Mouse (Mus musculus) T-cell, adult 2 months (primary cell): Measurements from ENCODE around the gene Slc6a16.

ENCODE experiments used
- DNase-seq: peaks from one replicate; pipeline ENCODE4 v3.0.0; 2022; ENCODE audit warnings: low spot score

Slc6a16 gene

GRCm38 (mm10) chr7:45312686-45313453, 72.0 kb downstream of the Slc6a16 start:
- no peak for DNase-seq

DNA sequence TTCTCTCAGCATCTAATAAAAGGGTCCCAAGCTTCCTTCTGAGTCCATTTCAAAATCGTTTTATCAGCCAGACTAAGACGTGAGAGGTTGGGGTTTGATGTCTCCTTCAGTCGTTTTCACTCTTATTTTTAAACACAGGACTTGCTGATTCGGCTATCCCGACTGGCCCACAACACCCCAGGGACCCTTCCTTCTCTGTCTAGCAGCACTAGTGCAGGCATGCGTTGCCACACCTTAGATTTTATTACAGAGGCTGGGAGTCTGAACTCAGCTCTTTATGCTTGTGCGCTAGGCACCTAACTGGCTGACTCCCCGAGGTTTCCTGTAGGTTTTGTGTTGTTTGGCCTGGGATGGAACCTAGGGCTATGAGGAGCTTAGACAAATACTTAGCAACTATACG, 72.6 kb downstream of the Slc6a16 start:
- DNase-seq, result no peak

- no peak for DNase-seq
Measured at GRCm38 (mm10) chr7:45315182-45315701, 74.4 kb downstream of the Slc6a16 start.

DNA sequence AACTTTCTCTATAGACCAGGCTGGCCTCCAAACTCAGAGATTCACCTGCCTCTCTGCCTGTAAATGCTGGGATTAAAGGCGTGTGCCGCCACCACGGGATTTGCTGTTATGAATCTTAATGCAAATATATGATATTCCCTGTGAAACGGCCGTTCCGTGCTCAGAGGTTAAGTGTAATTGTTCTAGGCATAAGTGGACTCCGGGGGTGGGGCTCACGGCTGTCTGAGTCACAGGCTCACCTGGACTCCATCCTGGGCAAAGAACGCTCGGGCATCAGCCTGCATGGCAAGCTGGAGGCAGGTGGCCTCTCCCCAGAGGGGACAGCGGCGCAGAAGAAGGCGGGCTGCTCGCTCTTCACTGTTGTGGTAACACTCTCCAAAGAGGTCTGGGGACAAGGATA, 75.7 kb downstream of the Slc6a16 start:
- no peak for DNase-seq

- DNase-seq, result no peak
Measured at GRCm38 (mm10) chr7:45322245-45322644, 81.4 kb downstream of the Slc6a16 start.
